Mouse (Mus musculus): ENCODE results near the gene Myh3. TPM values are rescaled to one million over a fixed set of nuclear protein-coding genes. Genes with fewer than 3 reads are reported as not detected.

Gene Myh3
- polyA plus RNA-seq, 2 experiments, result 192 to 205 TPM

DNA sequence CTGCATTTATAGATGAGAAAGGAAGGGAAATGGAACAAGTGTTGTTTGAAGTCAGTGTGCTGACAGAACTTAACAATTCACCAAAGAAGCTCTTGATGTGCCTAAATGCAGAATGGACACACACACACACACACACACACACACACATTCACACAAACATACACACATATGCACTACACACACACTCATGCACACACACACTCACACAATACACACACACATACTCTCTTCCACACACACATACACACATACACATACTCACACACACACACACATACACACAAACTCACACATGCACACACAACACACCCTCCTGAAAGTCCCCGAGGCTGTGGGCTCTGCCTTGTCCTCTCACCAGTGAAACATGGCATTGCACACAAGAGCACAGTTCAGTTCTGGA, 26.1 kb downstream of the Myh3 start:
- 73% methylated on average over 1 of the region's 1 CpGs for WGBS
- H3K9me3 ChIP-seq (ENCODE audit: control insufficient read depth, low read length), result no peaks in the 10 kb centered on the region
- no peak overlapping the region for H3K4me2 ChIP-seq (replicated peaks; ENCODE audit: low read depth, low read length, severe bottlenecking)
- H3K4me3 ChIP-seq (replicated peaks; ENCODE audit: low read length), result no peak overlapping the region
- no peak overlapping the region for H3K9ac ChIP-seq (ENCODE audit: low read depth, low read length, severe bottlenecking)
- ATAC-seq (ENCODE audit: low FRiP score, low read depth) (no peak), DNase-seq (ENCODE audit: low spot score) (no peak)
- H3K27me3 ChIP-seq (ENCODE audit: control insufficient read depth, insufficient read depth, low read length), result no peaks in the 10 kb centered on the region
- no peak overlapping the region for H3K27ac ChIP-seq (replicated peaks; ENCODE audit: low read depth, low read length)
- no peaks in the 10 kb centered on the region for H3K36me3 ChIP-seq (ENCODE audit: control insufficient read depth, insufficient read depth, low read length)
- TF ChIP-seq POLR2A (IDR thresholded peaks at IDR 0.05; ENCODE audit: borderline replicate concordance, extremely low read depth, insufficient read depth, insufficient read length), result no peak
- H3K4me1 ChIP-seq (ENCODE audit: control insufficient read depth, insufficient read depth, low read length), result no peaks in the 10 kb centered on the region

DNA sequence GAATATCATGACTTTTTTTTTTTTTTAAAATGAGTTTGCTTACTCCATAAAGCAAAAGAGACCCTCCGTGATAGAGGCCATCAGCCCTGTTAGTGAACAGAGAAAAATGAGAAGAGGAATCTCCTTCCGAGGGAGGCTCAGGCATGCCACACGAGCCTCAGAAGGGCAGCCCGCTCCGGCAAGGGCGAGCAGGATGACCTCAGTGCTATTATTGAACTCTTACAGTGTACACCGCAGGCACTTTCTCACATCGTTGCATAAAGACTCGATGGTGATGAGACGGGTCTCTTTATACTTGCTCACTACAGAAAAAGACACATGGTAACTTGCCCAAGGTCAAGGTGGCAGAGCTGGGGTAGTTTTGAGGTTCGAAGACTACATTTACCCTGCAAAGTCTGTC, 26.6 kb downstream of the Myh3 start:
- ATAC-seq (ENCODE audit: low FRiP score, low read depth), result no peak

DNA sequence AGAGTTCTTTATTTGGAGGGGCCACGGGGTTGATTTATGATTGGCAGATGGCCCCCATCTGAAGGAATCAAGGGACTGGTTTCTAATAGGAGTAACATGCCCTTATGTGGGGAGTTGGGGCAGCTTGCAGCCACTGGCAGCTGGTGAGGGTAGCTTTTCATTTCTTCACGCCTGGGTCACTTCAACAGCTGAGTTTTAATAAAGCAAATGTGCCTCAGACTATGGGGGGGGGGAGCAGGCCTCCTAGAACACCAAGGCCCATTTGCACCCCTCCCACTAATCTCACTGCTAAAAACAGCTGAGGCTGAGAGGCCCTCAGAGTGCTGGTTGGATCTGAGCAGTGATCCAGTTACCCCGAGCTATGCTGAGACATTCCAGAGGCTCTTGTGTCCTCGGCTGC, 27.6 kb downstream of the Myh3 start:
- peak; percentile 65 for DNase-seq (ENCODE audit: low spot score)
- ATAC-seq (ENCODE audit: low FRiP score, low read depth), result peak; percentile 77
- Histone ChIP-seq H3K9me3 (ENCODE audit: control insufficient read depth, low read length) (no peaks in the 10 kb centered on the region), H3K9ac (ENCODE audit: low read depth, low read length, severe bottlenecking) (no peak overlapping the region), H3K27me3 (ENCODE audit: control insufficient read depth, insufficient read depth, low read length) (no peaks in the 10 kb centered on the region), H3K4me3 (replicated peaks; ENCODE audit: low read length) (no peak overlapping the region), H3K4me2 (replicated peaks; ENCODE audit: low read depth, low read length, severe bottlenecking) (no peak overlapping the region), H3K27ac (replicated peaks; ENCODE audit: low read depth, low read length) (no peak overlapping the region), H3K36me3 (ENCODE audit: control insufficient read depth, insufficient read depth, low read length) (no peaks in the 10 kb centered on the region), H3K4me1 (ENCODE audit: control insufficient read depth, insufficient read depth, low read length) (no peaks in the 10 kb centered on the region)
- 35% methylated on average over 4 of the region's 4 CpGs for WGBS
- TF ChIP-seq POLR2A (IDR thresholded peaks at IDR 0.05; ENCODE audit: borderline replicate concordance, extremely low read depth, insufficient read depth, insufficient read length), result no peak

More for the DNA sequence above, 26.6 kb downstream of the Myh3 start:
- no peak overlapping the region for H3K4me3 ChIP-seq (replicated peaks; ENCODE audit: low read length)
- DNase-seq (ENCODE audit: low spot score), result no peak
- no peaks in the 10 kb centered on the region for H3K27me3 ChIP-seq (ENCODE audit: control insufficient read depth, insufficient read depth, low read length)
- H3K27ac ChIP-seq (replicated peaks; ENCODE audit: low read depth, low read length), result 0 out of 2 replicates have a peak overlapping the region, but pooled peaks have one; percentile 19
- no peak overlapping the region for H3K9ac ChIP-seq (ENCODE audit: low read depth, low read length, severe bottlenecking)
- no peak for TF ChIP-seq POLR2A (IDR thresholded peaks at IDR 0.05; ENCODE audit: borderline replicate concordance, extremely low read depth, insufficient read depth, insufficient read length)
- WGBS, result 69% methylated on average over 11 of the region's 11 CpGs
- no peaks in the 10 kb centered on the region for H3K4me1 ChIP-seq (ENCODE audit: control insufficient read depth, insufficient read depth, low read length)
- no peak overlapping the region for H3K4me2 ChIP-seq (replicated peaks; ENCODE audit: low read depth, low read length, severe bottlenecking)
- no peaks in the 10 kb centered on the region for H3K36me3 ChIP-seq (ENCODE audit: control insufficient read depth, insufficient read depth, low read length)
- no peaks in the 10 kb centered on the region for H3K9me3 ChIP-seq (ENCODE audit: control insufficient read depth, low read length)

DNA sequence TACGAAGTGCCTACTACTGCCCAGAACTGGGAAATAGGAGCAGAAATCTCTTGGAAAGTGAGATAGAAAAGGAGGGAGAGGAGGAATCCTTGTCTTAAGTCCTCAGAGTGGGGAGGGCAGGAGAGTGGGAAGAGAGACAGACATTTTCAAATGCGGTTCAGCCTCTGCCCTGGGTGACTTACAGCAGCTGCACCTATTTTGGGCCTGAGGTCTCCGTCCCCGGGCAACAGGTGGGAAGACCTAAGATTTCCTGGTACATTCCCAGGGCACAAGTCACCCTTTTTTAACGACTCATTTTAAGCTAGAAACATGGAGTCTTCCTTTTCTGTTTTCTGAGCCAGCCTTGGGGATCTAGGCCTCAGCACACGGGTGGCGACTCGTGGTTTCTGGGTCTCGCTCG, 28.9 kb downstream of the Myh3 start:
- Histone ChIP-seq H3K4me3 (replicated peaks; ENCODE audit: low read length) (no peak overlapping the region), H3K4me1 (ENCODE audit: control insufficient read depth, insufficient read depth, low read length) (no peaks in the 10 kb centered on the region), H3K36me3 (ENCODE audit: control insufficient read depth, insufficient read depth, low read length) (no peaks in the 10 kb centered on the region), H3K4me2 (replicated peaks; ENCODE audit: low read depth, low read length, severe bottlenecking) (no peak overlapping the region), H3K27ac (replicated peaks; ENCODE audit: low read depth, low read length) (no peak overlapping the region), H3K27me3 (ENCODE audit: control insufficient read depth, insufficient read depth, low read length) (no peaks in the 10 kb centered on the region), H3K9me3 (ENCODE audit: control insufficient read depth, low read length) (no peaks in the 10 kb centered on the region), H3K9ac (ENCODE audit: low read depth, low read length, severe bottlenecking) (no peak overlapping the region)
- TF ChIP-seq POLR2A (IDR thresholded peaks at IDR 0.05; ENCODE audit: borderline replicate concordance, extremely low read depth, insufficient read depth, insufficient read length), result no peak
- ATAC-seq (ENCODE audit: low FRiP score, low read depth), result no peak
- DNase-seq (ENCODE audit: low spot score), result no peak
- 75% methylated on average over 10 of the region's 10 CpGs for WGBS

DNA sequence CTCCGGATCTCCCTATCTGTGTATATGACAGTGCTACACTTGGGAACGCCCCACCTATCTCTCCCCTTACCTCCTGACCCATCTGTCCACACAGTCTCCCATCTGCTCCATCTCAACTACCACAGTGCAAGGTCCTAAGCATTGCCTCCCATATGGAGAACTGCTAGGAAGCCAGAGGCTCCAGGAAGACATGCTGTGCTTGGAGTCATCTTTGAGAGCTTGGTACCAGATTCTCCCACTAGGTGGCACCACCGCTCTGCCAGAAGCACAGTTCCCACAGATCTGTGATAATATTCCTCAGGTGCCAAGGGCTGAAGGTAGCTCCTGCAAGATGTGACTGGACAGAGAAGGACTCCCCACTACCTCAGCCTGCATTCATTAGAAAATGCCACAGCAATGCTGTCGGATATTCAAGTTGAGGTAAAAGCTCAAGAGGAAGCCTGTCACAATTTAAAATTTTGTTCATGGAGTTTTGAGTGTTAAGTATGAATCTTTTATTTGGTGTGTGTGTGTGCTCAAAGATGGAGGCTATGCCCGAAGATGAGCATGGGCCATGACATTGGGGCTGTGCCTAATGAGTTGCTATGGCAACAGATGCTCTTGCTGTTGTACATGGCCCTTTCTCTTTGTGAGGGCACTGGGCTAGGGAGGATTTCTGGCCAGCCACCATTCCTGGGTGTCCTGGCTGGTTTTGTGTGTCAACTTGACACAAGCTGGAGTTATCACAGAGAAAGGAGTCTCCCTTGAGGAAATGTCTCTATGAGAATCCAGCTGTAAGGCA, 32.3 kb downstream of the Myh3 start:
- Histone ChIP-seq H3K9me3 (ENCODE audit: control insufficient read depth, low read length) (no peaks in the 10 kb centered on the region), H3K4me2 (replicated peaks; ENCODE audit: low read depth, low read length, severe bottlenecking) (no peak overlapping the region), H3K27me3 (ENCODE audit: control insufficient read depth, insufficient read depth, low read length) (no peaks in the 10 kb centered on the region), H3K4me1 (ENCODE audit: control insufficient read depth, insufficient read depth, low read length) (no peaks in the 10 kb centered on the region), H3K27ac (replicated peaks; ENCODE audit: low read depth, low read length) (no peak overlapping the region), H3K4me3 (replicated peaks; ENCODE audit: low read length) (no peak overlapping the region), H3K36me3 (ENCODE audit: control insufficient read depth, insufficient read depth, low read length) (no peaks in the 10 kb centered on the region), H3K9ac (ENCODE audit: low read depth, low read length, severe bottlenecking) (no peak overlapping the region)
- ATAC-seq (ENCODE audit: low FRiP score, low read depth), result no peak
- no peak for TF ChIP-seq POLR2A (IDR thresholded peaks at IDR 0.05; ENCODE audit: borderline replicate concordance, extremely low read depth, insufficient read depth, insufficient read length)
- peak; percentile 72 for DNase-seq (ENCODE audit: low spot score)
- WGBS, result 37% methylated on average over 5 of the region's 5 CpGs

Data from limb, embryonic 14.5 days (tissue).